Mouse (Mus musculus): ENCODE measurements around the gene Secisbp2.
"Not testable (repeated sequence)": the region's sequence is repeated elsewhere in the genome, so short reads cannot be mapped to it uniquely, and the experiment has no call there.

The Secisbp2 gene

GRCm38 (mm10) chr13:51651408-51652064, at the start of gene Secisbp2:
TSS of gene Secisbp2 (plus strand) at chr13:51651697.
- DNase-seq (ENCODE audit: low spot score in 2 of 2), result peak; percentile 91 to 92

GRCm38 (mm10) chr13:51602764-51603163, 48.7 kb upstream of the Secisbp2 start:
- DNase-seq (ENCODE audit: low spot score in 2 of 2), result no peak

- no peak for DNase-seq (ENCODE audit: low spot score in 2 of 2)
Observed at GRCm38 (mm10) chr13:51603221-51603893, 48.1 kb upstream of the Secisbp2 start.

- DNase-seq (ENCODE audit: low spot score in 2 of 2), result no peak
Observed at GRCm38 (mm10) chr13:51603894-51604244, 47.6 kb upstream of the Secisbp2 start.

- DNase-seq (ENCODE audit: low spot score in 2 of 2), result no peak
Observed at GRCm38 (mm10) chr13:51609231-51609630, 42.3 kb upstream of the Secisbp2 start.

GRCm38 (mm10) chr13:51611060-51611459, 40.4 kb upstream of the Secisbp2 start:
- no peak for DNase-seq (ENCODE audit: low spot score in 2 of 2)

GRCm38 (mm10) chr13:51611500-51611899, 40.0 kb upstream of the Secisbp2 start:
- no peak for DNase-seq (ENCODE audit: low spot score in 2 of 2)

GRCm38 (mm10) chr13:51615815-51616214, 35.7 kb upstream of the Secisbp2 start:
- DNase-seq (ENCODE audit: low spot score in 2 of 2), result no peak

- DNase-seq (ENCODE audit: low spot score in 2 of 2), result no peak
Observed at GRCm38 (mm10) chr13:51616417-51617044, 35.0 kb upstream of the Secisbp2 start.

GRCm38 (mm10) chr13:51617306-51617705, 34.2 kb upstream of the Secisbp2 start:
- DNase-seq (ENCODE audit: low spot score in 2 of 2), result no peak

- DNase-seq (ENCODE audit: low spot score in 2 of 2), result peak in 1 of 2 experiments; percentile 30
Observed at GRCm38 (mm10) chr13:51617861-51618260, 33.6 kb upstream of the Secisbp2 start.

- DNase-seq (ENCODE audit: low spot score in 2 of 2), result no peak
Observed at GRCm38 (mm10) chr13:51618602-51619001, 32.9 kb upstream of the Secisbp2 start.

- DNase-seq (ENCODE audit: low spot score in 2 of 2), result no peak
Observed at GRCm38 (mm10) chr13:51622626-51623025, 28.9 kb upstream of the Secisbp2 start.

- DNase-seq (ENCODE audit: low spot score in 2 of 2), result no peak
Observed at GRCm38 (mm10) chr13:51623678-51624077, 27.8 kb upstream of the Secisbp2 start.

GRCm38 (mm10) chr13:51628273-51628848, 23.1 kb upstream of the Secisbp2 start:
- DNase-seq (ENCODE audit: low spot score in 2 of 2), result no peak

GRCm38 (mm10) chr13:51631354-51631992, 20.0 kb upstream of the Secisbp2 start:
- DNase-seq (ENCODE audit: low spot score in 2 of 2), result no peak

GRCm38 (mm10) chr13:51632560-51633218, 18.8 kb upstream of the Secisbp2 start:
- DNase-seq (ENCODE audit: low spot score in 2 of 2), result no peak

GRCm38 (mm10) chr13:51635384-51635783, 16.1 kb upstream of the Secisbp2 start:
- DNase-seq (ENCODE audit: low spot score in 2 of 2), result not testable (repeated sequence)

- no peak for DNase-seq (ENCODE audit: low spot score in 2 of 2)
Observed at GRCm38 (mm10) chr13:51638958-51639357, 12.5 kb upstream of the Secisbp2 start.

- no peak for DNase-seq (ENCODE audit: low spot score in 2 of 2)
Observed at GRCm38 (mm10) chr13:51641424-51641823, 10.1 kb upstream of the Secisbp2 start.

GRCm38 (mm10) chr13:51642171-51642778, 9.2 kb upstream of the Secisbp2 start:
- DNase-seq (ENCODE audit: low spot score in 2 of 2), result no peak

Measured in thymus, postnatal 10 days (tissue).